Mouse (Mus musculus) midbrain, embryonic 14.5 days (tissue): ENCODE results near the gene Gm21866. TPM values are rescaled to one million over a fixed set of nuclear protein-coding genes. Genes with fewer than 3 reads are reported as not detected.
"Not testable (repeated sequence)": the region's sequence is repeated elsewhere in the genome, so short reads cannot be mapped to it uniquely, and the experiment has no call there.

ENCODE experiments used
- ATAC-seq: fragments of 200-750 bp; cut with Nextera tagmentation; 2 replicates; pipeline ENCODE4 v1.8.0; 2017; ENCODE audit warnings: moderate number of reproducible peaks, moderate library complexity; ENCODE audit not compliant: low FRiP score, low TSS enrichment
- DNase-seq: peaks from one replicate; pipeline ENCODE4 v3.0.0-alpha.2; 2015
- H3K27ac ChIP-seq: fragments of 300-500 bp; sonication (generic); replicated peaks from 2 replicates; pipeline ENCODE4 v1.5.1; 2014; ENCODE audit warnings: mild to moderate bottlenecking, low read depth, low read length, moderate library complexity
- H3K27me3 ChIP-seq: fragments of 300-500 bp; sonication (generic); 2 replicates; pipeline ENCODE4 v1.6.1; 2014; ENCODE audit warnings: low read length, control low read depth, mixed read lengths; ENCODE audit not compliant: control insufficient read depth, insufficient read depth
- H3K36me3 ChIP-seq: fragments of 300-500 bp; sonication (generic); 2 replicates; pipeline ENCODE4 v1.6.1; 2014; ENCODE audit warnings: low read length, control low read depth; ENCODE audit not compliant: control insufficient read depth, insufficient read depth
- H3K4me1 ChIP-seq: fragments of 300-500 bp; sonication (generic); 2 replicates; pipeline ENCODE4 v1.6.1; 2014; ENCODE audit warnings: mild to moderate bottlenecking, antibody characterized with exemption, low read length, control low read depth; ENCODE audit not compliant: control insufficient read depth, insufficient read depth
- H3K4me2 ChIP-seq: fragments of 300-500 bp; sonication (generic); 2 replicates; pipeline ENCODE4 v1.6.1; 2014; ENCODE audit warnings: mild to moderate bottlenecking, low read length, moderate library complexity
- H3K4me3 ChIP-seq: fragments of 300-500 bp; sonication (generic); replicated peaks from 2 replicates; pipeline ENCODE4 v1.5.1; 2014; ENCODE audit warnings: low read depth, low read length
- H3K9ac ChIP-seq: fragments of 300-500 bp; sonication (generic); replicated peaks from 2 replicates; pipeline ENCODE4 v1.6.1; 2014; ENCODE audit warnings: mild to moderate bottlenecking, low read length, moderate library complexity
- H3K9me3 ChIP-seq: fragments of 300-500 bp; sonication (generic); 2 replicates; pipeline ENCODE4 v1.6.1; 2016; ENCODE audit warnings: low read length, control low read depth, mixed read lengths; ENCODE audit not compliant: control insufficient read depth
- WGBS: fragments of 180-500 bp; shearing (Covaris S2); extraction: QIAGEN DNeasy Blood & Tissue Kit; methylation state at CpG from one replicate; pipeline ENCODE4 v1.1.7; 2014; 5-methylcytosine and 5-hydroxymethylcytosine counted together
- polyA plus RNA-seq: library from polyadenylated mRNA; unstranded; fragments of >200 nt; fragmentation: Nextera tagmentation; extraction: Ambion mirVana; gene quantifications from 2 replicates; pipeline ENCODE4 v1.2.1, GENCODE M21; 2014

Gene Gm21866
- polyA plus RNA-seq: not detected in 2 replicates

DNA sequence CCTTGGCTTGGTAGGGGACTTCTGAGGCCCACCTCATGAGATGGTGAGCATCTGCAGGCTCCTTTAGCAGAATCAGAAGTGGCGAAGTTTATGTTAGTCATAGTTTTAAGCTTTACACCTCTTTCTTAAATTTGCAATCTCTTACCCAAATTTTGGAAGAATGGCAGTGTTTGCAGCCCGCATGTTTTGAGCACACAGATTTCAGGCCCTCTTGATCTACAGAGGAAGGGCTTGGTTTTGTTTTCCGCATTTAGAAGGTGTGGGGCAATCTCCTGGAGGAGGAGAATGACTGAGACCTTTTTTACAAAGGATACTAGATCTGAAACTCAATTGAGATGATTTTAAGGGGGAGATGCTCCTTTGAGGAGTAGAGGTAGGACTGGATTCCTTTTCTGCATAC is at the start of gene Gm21866:
Gene Gm21866, minus strand, starts transcription at position 101 of the 400 bp plus-strand sequence.
- 60% methylated on average over 1 of the region's 3 CpGs for WGBS
- not testable (repeated sequence) for H3K27ac ChIP-seq, H3K9ac ChIP-seq, H3K27me3 ChIP-seq, H3K4me1 ChIP-seq, H3K4me2 ChIP-seq, H3K9me3 ChIP-seq, H3K4me3 ChIP-seq, ATAC-seq, DNase-seq, H3K36me3 ChIP-seq

DNA sequence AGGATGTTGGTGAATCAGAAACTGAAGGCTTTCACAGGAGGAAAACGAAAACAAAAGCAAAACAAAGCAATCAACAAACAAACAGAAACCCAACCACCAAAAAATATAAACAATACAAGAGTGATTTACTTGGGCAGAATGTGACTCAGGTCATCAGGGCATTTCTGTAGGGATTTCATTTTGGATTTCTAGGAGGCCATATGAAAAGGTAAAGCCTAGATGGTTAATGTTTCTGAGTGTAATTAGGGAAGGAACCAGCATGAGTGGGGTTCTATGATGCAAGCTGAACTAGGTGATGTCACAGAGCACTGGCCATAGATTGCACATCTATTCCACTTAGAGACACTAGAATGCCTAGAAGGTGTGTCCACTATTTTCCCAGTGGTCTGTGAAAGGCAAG is 28.3 kb upstream of the Gm21866 start, which contains the start of gene Gm20773:
Gene Gm20773, plus strand, starts transcription at position 301 of the 400 bp plus-strand sequence.
- H3K4me1 ChIP-seq, H3K4me2 ChIP-seq: not testable (repeated sequence)
- no CpG with 5 or more reads among the region's 1 CpGs for WGBS

More for the DNA sequence above, 28.3 kb upstream of the Gm21866 start, which contains the start of gene Gm20773:
- H3K36me3 ChIP-seq, H3K27ac ChIP-seq, H3K4me3 ChIP-seq, H3K9me3 ChIP-seq, H3K9ac ChIP-seq, ATAC-seq, H3K27me3 ChIP-seq, DNase-seq: not testable (repeated sequence)

Other genes with a start within 250 kb of the Gm21866 start
- gene Gm21828, start 241.7 kb downstream of the Gm21866 start, polyA plus RNA-seq: not detected in 2 replicates
- not detected in 2 replicates for gene Gm21440, start 213.2 kb downstream of the Gm21866 start, polyA plus RNA-seq
- not detected in 2 replicates for gene Gm21454, start 213.1 kb downstream of the Gm21866 start, polyA plus RNA-seq
- gene Gm21725, start 116.5 kb downstream of the Gm21866 start, polyA plus RNA-seq: not detected in 2 replicates
- gene Gm20773, start 28.4 kb upstream of the Gm21866 start, polyA plus RNA-seq: not detected in 2 replicates